Mouse (Mus musculus): ENCODE data around the gene Atxn2. TPM values are rescaled to one million over a fixed set of nuclear protein-coding genes. Genes with fewer than 3 reads are reported as not detected.
A peak's percentile ranks its signal among the peaks of the same experiment; 100 is the strongest.

The Atxn2 gene
- polyA plus RNA-seq, 1 experiment = 62.9 TPM

- peaks cover 36% of the 10 kb centered on the region for H3K4me1 ChIP-seq (ENCODE audit: control insufficient read depth, insufficient read depth, low read length)
These were observed 98.6 kb downstream of the Atxn2 start for GRCm38 (mm10) chr5:121809667-121810224.

GRCm38 (mm10) chr5:121810331-121811151 is 99.4 kb downstream of the Atxn2 start:
- TF ChIP-seq CTCF (IDR thresholded peaks at IDR 0.05; ENCODE audit: low read depth, low read length) = no peak
- Histone ChIP-seq H3K4me1 (ENCODE audit: control insufficient read depth, insufficient read depth, low read length) (peaks cover 36% of the 10 kb centered on the region), H3K4me3 (ENCODE audit: insufficient read depth, low read length) (no peak overlapping the region), H3K27ac (ENCODE audit: insufficient read depth, low read depth, low read length) (no peak overlapping the region)

More at GRCm38 (mm10) chr5:121809667-121810224, 98.6 kb downstream of the Atxn2 start:
- Histone ChIP-seq H3K4me3 (ENCODE audit: insufficient read depth, low read length) (no peak overlapping the region), H3K27ac (ENCODE audit: insufficient read depth, low read depth, low read length) (no peak overlapping the region)
- TF ChIP-seq CTCF (IDR thresholded peaks at IDR 0.05; ENCODE audit: low read depth, low read length) = no peak

- peaks cover 36% of the 10 kb centered on the region for H3K4me1 ChIP-seq (ENCODE audit: control insufficient read depth, insufficient read depth, low read length)
- peak overlapping the region; percentile 44 for H3K27ac ChIP-seq (ENCODE audit: insufficient read depth, low read depth, low read length)
- no peak overlapping the region for H3K4me3 ChIP-seq (ENCODE audit: insufficient read depth, low read length)
- TF ChIP-seq CTCF (IDR thresholded peaks at IDR 0.05; ENCODE audit: low read depth, low read length) (no peak), POLR2A (IDR thresholded peaks at IDR 0.05; ENCODE audit: borderline replicate concordance, low read depth, low read length) (0 out of 2 replicates have a peak, but pooled peaks have one; percentile 22)
These were observed 100.4 kb downstream of the Atxn2 start for GRCm38 (mm10) chr5:121811485-121811931.

- no peak overlapping the region for H3K27ac ChIP-seq (ENCODE audit: insufficient read depth, low read depth, low read length)
- peaks cover 33% of the 10 kb centered on the region for H3K4me1 ChIP-seq (ENCODE audit: control insufficient read depth, insufficient read depth, low read length)
- TF ChIP-seq POLR2A (IDR thresholded peaks at IDR 0.05; ENCODE audit: borderline replicate concordance, low read depth, low read length) = no peak
- no peak for TF ChIP-seq CTCF (IDR thresholded peaks at IDR 0.05; ENCODE audit: low read depth, low read length)
- H3K4me3 ChIP-seq (ENCODE audit: insufficient read depth, low read length) = no peak overlapping the region
These were observed 101.5 kb downstream of the Atxn2 start for GRCm38 (mm10) chr5:121812526-121813243.

GRCm38 (mm10) chr5:121813744-121814143 is 102.6 kb downstream of the Atxn2 start:
- H3K4me1 ChIP-seq (ENCODE audit: control insufficient read depth, insufficient read depth, low read length) = peaks cover 31% of the 10 kb centered on the region
- H3K4me3 ChIP-seq (ENCODE audit: insufficient read depth, low read length) = no peak overlapping the region
- H3K27ac ChIP-seq (ENCODE audit: insufficient read depth, low read depth, low read length) = no peak overlapping the region
- no peak for TF ChIP-seq POLR2A (IDR thresholded peaks at IDR 0.05; ENCODE audit: borderline replicate concordance, low read depth, low read length)
- TF ChIP-seq CTCF (IDR thresholded peaks at IDR 0.05; ENCODE audit: low read depth, low read length) = no peak

GRCm38 (mm10) chr5:121815067-121815466 is 103.9 kb downstream of the Atxn2 start:
- Histone ChIP-seq H3K27ac (ENCODE audit: insufficient read depth, low read depth, low read length) (no peak overlapping the region), H3K4me1 (ENCODE audit: control insufficient read depth, insufficient read depth, low read length) (peaks cover 24% of the 10 kb centered on the region), H3K4me3 (ENCODE audit: insufficient read depth, low read length) (no peak overlapping the region)
- peak; percentile 51; the same call in 1 of the 2 replicates for TF ChIP-seq CTCF (IDR thresholded peaks at IDR 0.05; ENCODE audit: low read depth, low read length)
- no peak for TF ChIP-seq POLR2A (IDR thresholded peaks at IDR 0.05; ENCODE audit: borderline replicate concordance, low read depth, low read length)

- no peak for TF ChIP-seq CTCF (IDR thresholded peaks at IDR 0.05; ENCODE audit: low read depth, low read length)
- TF ChIP-seq POLR2A (IDR thresholded peaks at IDR 0.05; ENCODE audit: borderline replicate concordance, low read depth, low read length) = no peak
- H3K4me1 ChIP-seq (ENCODE audit: control insufficient read depth, insufficient read depth, low read length) = peaks cover 18% of the 10 kb centered on the region
- no peak overlapping the region for H3K27ac ChIP-seq (ENCODE audit: insufficient read depth, low read depth, low read length)
- no peak overlapping the region for H3K4me3 ChIP-seq (ENCODE audit: insufficient read depth, low read length)
These were observed 104.8 kb downstream of the Atxn2 start for GRCm38 (mm10) chr5:121815867-121816380.

- peaks cover 13% of the 10 kb centered on the region for H3K4me1 ChIP-seq (ENCODE audit: control insufficient read depth, insufficient read depth, low read length)
- H3K4me3 ChIP-seq (ENCODE audit: insufficient read depth, low read length) = no peak overlapping the region
- no peak overlapping the region for H3K27ac ChIP-seq (ENCODE audit: insufficient read depth, low read depth, low read length)
- TF ChIP-seq CTCF (IDR thresholded peaks at IDR 0.05; ENCODE audit: low read depth, low read length) = no peak
- TF ChIP-seq POLR2A (IDR thresholded peaks at IDR 0.05; ENCODE audit: borderline replicate concordance, low read depth, low read length) = no peak
These were observed 105.5 kb downstream of the Atxn2 start for GRCm38 (mm10) chr5:121816611-121817010.

- TF ChIP-seq POLR2A (IDR thresholded peaks at IDR 0.05; ENCODE audit: borderline replicate concordance, low read depth, low read length) (no peak), CTCF (IDR thresholded peaks at IDR 0.05; ENCODE audit: low read depth, low read length) (no peak)
- H3K4me3 ChIP-seq (ENCODE audit: insufficient read depth, low read length) = no peak overlapping the region
- H3K27ac ChIP-seq (ENCODE audit: insufficient read depth, low read depth, low read length) = no peak overlapping the region
- peaks cover 8% of the 10 kb centered on the region; the same call in 1 of the 2 replicates for H3K4me1 ChIP-seq (ENCODE audit: control insufficient read depth, insufficient read depth, low read length)
These were observed 106.4 kb downstream of the Atxn2 start for GRCm38 (mm10) chr5:121817551-121817950.
